Mouse (Mus musculus) embryonic fibroblast, embryonic 13.5 days (primary cell): ENCODE data around the gene Aire.

ENCODE experiments used
- CTCF ChIP-seq: IDR thresholded peaks from 2 replicates; pipeline ENCODE4 v1.5.1; 2011; ENCODE audit warnings: mild to moderate bottlenecking, control low read depth, low read length, moderate library complexity, borderline replicate concordance; ENCODE audit not compliant: insufficient read depth
- POLR2A ChIP-seq: IDR thresholded peaks from 2 replicates; pipeline ENCODE4 v1.6.1; 2011; ENCODE audit warnings: low read depth, mild to moderate bottlenecking, control low read depth, low read length, moderate library complexity

DNA sequence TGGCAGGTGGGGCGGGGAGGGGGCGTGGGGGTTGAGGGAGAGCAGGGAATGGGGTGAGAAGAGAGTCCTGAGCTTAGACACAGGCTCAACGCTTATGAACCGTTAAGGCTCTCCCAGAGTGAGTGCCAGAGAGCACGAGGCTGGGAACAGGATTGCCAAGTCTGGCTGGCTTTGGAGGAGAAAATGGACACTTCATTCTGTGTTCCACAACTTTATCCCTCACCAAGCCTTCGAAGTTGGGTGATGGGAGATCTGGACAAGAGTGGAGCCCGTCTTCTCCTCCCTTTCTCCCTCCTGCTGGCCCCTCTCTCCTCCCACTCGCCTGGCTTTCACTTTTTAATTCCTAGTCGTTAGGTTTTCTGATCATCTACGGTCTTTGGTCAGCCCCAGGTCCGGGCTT lies 25.1 kb upstream of the Aire start:
- TF ChIP-seq POLR2A: no peak
- TF ChIP-seq CTCF: no peak
